Mouse (Mus musculus): ENCODE results near the gene Mrps2.

Mrps2 gene

GRCm38 (mm10) chr2:28520581-28520980 lies 52.7 kb downstream of the Mrps2 start:
- no peak for DNase-seq (ENCODE audit: low spot score)
